Mouse (Mus musculus) embryonic fibroblast, embryonic 13.5 days (primary cell): ENCODE results near the gene Sec16b.

Experiments
- CTCF ChIP-seq: IDR thresholded peaks from 2 replicates; pipeline ENCODE4 v1.5.1; 2011; ENCODE audit warnings: mild to moderate bottlenecking, control low read depth, low read length, moderate library complexity, borderline replicate concordance; ENCODE audit not compliant: insufficient read depth
- POLR2A ChIP-seq: IDR thresholded peaks from 2 replicates; pipeline ENCODE4 v1.6.1; 2011; ENCODE audit warnings: low read depth, mild to moderate bottlenecking, control low read depth, low read length, moderate library complexity

- TF ChIP-seq POLR2A (no peak), CTCF (no peak)
Measured at GRCm38 (mm10) chr1:157513559-157513958, 7.0 kb downstream of the Sec16b start.
